ENCODE assay signal across 14 mouse cellular contexts in the genomic region with DNA sequence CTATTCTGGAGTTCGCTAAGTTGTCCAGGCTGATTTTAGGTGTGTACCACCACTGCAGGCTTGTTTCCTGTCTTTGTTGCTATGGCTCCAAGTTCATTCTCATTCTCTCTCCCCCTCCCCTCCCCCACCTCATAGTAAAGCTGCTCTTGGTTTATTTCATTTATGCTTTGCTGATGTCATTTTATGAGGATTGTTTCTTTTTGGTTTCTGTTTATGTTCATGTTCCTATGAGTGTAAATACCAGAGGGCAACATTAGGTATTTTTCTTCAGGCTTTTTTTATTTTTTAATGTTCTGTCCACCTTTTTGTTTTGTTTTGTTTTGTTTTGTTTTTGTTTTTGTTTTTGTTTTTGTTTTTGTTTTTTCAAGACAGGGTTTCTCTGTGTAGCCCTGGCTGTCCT. TPM values are rescaled to one million over a fixed set of nuclear protein-coding genes. Genes with fewer than 3 reads are reported as not detected.
DNase-seq lines count a peak whose midpoint lies in the region; ATAC-seq and TF ChIP-seq lines count a peak whose summit lies in the region.
"Had no signal": no experiment of that assay in that cellular context is flagged by ENCODE, and none has a peak within 500 bp of the region (broad histone marks: within the 10 kb centered on the region; RNA-seq: fewer than 3 reads in every experiment).

A gene (minus strand): TSS at position 101 of the 400 bp plus-strand sequence.

- H3K27me3 ChIP-seq in forebrain, embryonic 12.5 days = no peaks in the 10 kb centered on the region
- no peaks in the 10 kb centered on the region for H3K27me3 ChIP-seq in forebrain, postnatal 0 days (ENCODE audit: insufficient read depth, low read length)
- no peaks in the 10 kb centered on the region for H3K27me3 ChIP-seq in midbrain, embryonic 14.5 days (ENCODE audit: control insufficient read depth, insufficient read depth, low read length)

- no peaks in the 10 kb centered on the region for H3K9me3 ChIP-seq in forebrain, embryonic 12.5 days
- H3K9me3 ChIP-seq in forebrain, postnatal 0 days (ENCODE audit: low read length) = no peaks in the 10 kb centered on the region
- no peaks in the 10 kb centered on the region for H3K9me3 ChIP-seq in midbrain, embryonic 14.5 days (ENCODE audit: control insufficient read depth, low read length)

- H3K4me3 ChIP-seq in forebrain, embryonic 12.5 days (replicated peaks) = no peak within 1 kb of the TSS
- H3K4me3 ChIP-seq in forebrain, postnatal 0 days (ENCODE audit: low read depth, low read length) = no peak within 1 kb of the TSS
- H3K4me3 ChIP-seq in midbrain, embryonic 14.5 days (replicated peaks; ENCODE audit: low read depth, low read length) = no peak within 1 kb of the TSS

- no peak for ATAC-seq in forebrain, embryonic 12.5 days (ENCODE audit: low FRiP score)
- no peak for ATAC-seq in forebrain, postnatal 0 days
- ATAC-seq in midbrain, embryonic 14.5 days (ENCODE audit: low FRiP score, low TSS enrichment) = no peak

- no peak for DNase-seq in forebrain, postnatal 0 days
- DNase-seq in thymus, postnatal 0 days (ENCODE audit: low spot score) = peak; percentile 37
- DNase-seq in thymus, postnatal 4 days = no peak
- no peak for DNase-seq in midbrain, embryonic 14.5 days
- DNase-seq in adrenal gland, postnatal 10 days = no peak
- no peak for DNase-seq in layer of hippocampus, postnatal 14 days (ENCODE audit: low spot score in 2 of 2)
- DNase-seq in retina, embryonic 14.5 days (ENCODE audit: low spot score) = no peak
- DNase-seq: adrenal gland, adult 2 months; gastrocnemius, postnatal 36 days; heart, postnatal 14 days; lung, adult 2 months had no signal

- no peak within 1 kb of the TSS for H3K4me2 ChIP-seq in forebrain, embryonic 12.5 days
- H3K4me2 ChIP-seq in forebrain, postnatal 0 days (ENCODE audit: low read depth) = no peak within 1 kb of the TSS
- H3K4me2 ChIP-seq in midbrain, embryonic 14.5 days (ENCODE audit: low read length) = no peak within 1 kb of the TSS

- no peak within 1 kb of the TSS for H3K9ac ChIP-seq in forebrain, embryonic 12.5 days
- H3K9ac ChIP-seq in forebrain, postnatal 0 days = no peak within 1 kb of the TSS
- peak within 1 kb of the TSS; percentile 68; the same call in 1 of the 2 replicates for H3K9ac ChIP-seq in midbrain, embryonic 14.5 days (replicated peaks; ENCODE audit: low read length)

- no peak for TF ChIP-seq CTCF in forebrain, postnatal 0 days (IDR thresholded peaks at IDR 0.05; ENCODE audit: low read depth)

- 0 out of 2 replicates have a peak within 1 kb of the TSS, but pooled peaks have one; percentile 99 for H3K27ac ChIP-seq in forebrain, embryonic 12.5 days
- no peak within 1 kb of the TSS for H3K27ac ChIP-seq in forebrain, postnatal 0 days (ENCODE audit: low read depth, low read length)
- peak within 1 kb of the TSS; percentile 99 for H3K27ac ChIP-seq in midbrain, embryonic 14.5 days (replicated peaks; ENCODE audit: low read depth, low read length)

- peaks cover 38% of the 10 kb centered on the region for H3K4me1 ChIP-seq in forebrain, embryonic 12.5 days
- H3K4me1 ChIP-seq in forebrain, postnatal 0 days (ENCODE audit: insufficient read depth) = peaks cover 14% of the 10 kb centered on the region
- H3K4me1 ChIP-seq in midbrain, embryonic 14.5 days (ENCODE audit: control insufficient read depth, insufficient read depth, low read length) = peaks cover 24% of the 10 kb centered on the region

- no peaks in the 10 kb centered on the region for H3K36me3 ChIP-seq in forebrain, embryonic 12.5 days (replicated peaks)
- no peaks in the 10 kb centered on the region for H3K36me3 ChIP-seq in forebrain, postnatal 0 days (ENCODE audit: insufficient read depth)
- H3K36me3 ChIP-seq in midbrain, embryonic 14.5 days (ENCODE audit: control insufficient read depth, insufficient read depth, low read length) = no peaks in the 10 kb centered on the region

- WGBS in forebrain, embryonic 12.5 days = 85% methylated on average over 1 of the region's 1 CpGs
- WGBS in forebrain, postnatal 0 days = 79% methylated on average over 1 of the region's 1 CpGs
- WGBS in midbrain, embryonic 14.5 days = 80% methylated on average over 1 of the region's 1 CpGs

RNA-seq across cellular contexts. Expression of the gene that starts here (rescaled TPM):
- 0.13 and 0.33 TPM in 2 replicates for polyA plus RNA-seq in forebrain, embryonic 12.5 days (2016; fragmentation: Nextera tagmentation; extraction: Ambion mirVana)
- total RNA-seq in forebrain, postnatal 0 days (2014; rRNA removed) = not detected in 2 replicates
- polyA plus RNA-seq in forebrain, postnatal 0 days (2015; fragmentation: Nextera tagmentation; extraction: Ambion mirVana) = 0.21 TPM in 1 of 2 replicates, not detected in the other
- polyA plus RNA-seq in thymus, postnatal 0 days (2015; fragmentation: Nextera tagmentation; extraction: Ambion mirVana) = 0.14 TPM in 1 of 2 replicates, not detected in the other
- 0.14 TPM in 1 of 2 replicates, not detected in the other for polyA plus RNA-seq in midbrain, embryonic 14.5 days (2014; fragmentation: Nextera tagmentation; extraction: Ambion mirVana)
- not detected for total RNA-seq in adrenal gland, postnatal 10 days (2021)
- under 1 TPM in 1 of 2 experiments, not detected in 1; 0.21 TPM for total RNA-seq in layer of hippocampus, postnatal 14 days (2021)
- total RNA-seq: adrenal gland, adult 2 months; gastrocnemius, postnatal 36 days; left cerebral cortex, adult 18-20 months had no signal
- polyA plus RNA-seq: adrenal gland, adult 2 months; erythroblast, embryonic 14.5 days had no signal

Comparison
In these comparisons a context has a peak if more than half of its experiments do, and no peak if none do; other contexts are left out.
1. Peak in DNase-seq in thymus, postnatal 0 days; RNA of the gene not detected or under 1 TPM.